Mouse (Mus musculus): Measurements from ENCODE around the gene Rspry1. TPM values are rescaled to one million over a fixed set of nuclear protein-coding genes. Genes with fewer than 3 reads are reported as not detected.

Gene Rspry1
- polyA plus RNA-seq, 1 experiment from 2014 or later, result 11.1 TPM

DNA sequence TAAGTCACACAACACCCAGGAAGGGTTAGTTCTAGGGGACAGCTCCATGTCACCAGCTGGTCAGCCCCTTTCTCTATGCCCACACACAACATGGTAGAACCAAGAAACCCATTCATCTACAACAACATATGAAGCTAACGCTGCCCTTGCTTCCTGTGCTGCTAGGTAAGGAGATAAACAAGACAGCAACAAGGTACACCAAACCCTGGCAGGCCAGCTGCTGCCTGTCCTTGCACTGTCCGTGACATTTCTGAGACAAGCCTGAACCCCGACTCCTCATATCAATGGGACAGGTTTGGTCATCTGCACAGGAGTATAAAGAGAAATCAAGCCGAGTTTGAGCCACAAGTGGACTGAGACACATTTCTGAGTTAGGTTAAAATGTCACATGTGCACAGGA is 26.6 kb upstream of the Rspry1 start:
- no peaks in the 10 kb centered on the region for H3K27me3 ChIP-seq (ENCODE audit: insufficient read depth, low read length)
- DNase-seq (no peak), ATAC-seq (no peak)
- H3K36me3 ChIP-seq (replicated peaks; ENCODE audit: insufficient read depth, low read length), result peaks cover 53% of the 10 kb centered on the region
- no peak for TF ChIP-seq CTCF (IDR thresholded peaks at IDR 0.05; ENCODE audit: low read depth)
- no peak for TF ChIP-seq EP300 (IDR thresholded peaks at IDR 0.05; ENCODE audit: low read depth)
- H3K9ac ChIP-seq (replicated peaks), result no peak overlapping the region
- H3K4me3 ChIP-seq (ENCODE audit: low read depth, low read length), result no peak overlapping the region
- H3K27ac ChIP-seq (ENCODE audit: low read depth), result no peak overlapping the region
- no peaks in the 10 kb centered on the region for H3K4me1 ChIP-seq (ENCODE audit: insufficient read depth)
- 88% methylated on average over 4 of the region's 4 CpGs for WGBS (ENCODE audit: insufficient replicate concordance)
- H3K4me2 ChIP-seq (ENCODE audit: low read depth, low read length), result no peak overlapping the region
- no peaks in the 10 kb centered on the region for H3K9me3 ChIP-seq (ENCODE audit: low read length)

DNA sequence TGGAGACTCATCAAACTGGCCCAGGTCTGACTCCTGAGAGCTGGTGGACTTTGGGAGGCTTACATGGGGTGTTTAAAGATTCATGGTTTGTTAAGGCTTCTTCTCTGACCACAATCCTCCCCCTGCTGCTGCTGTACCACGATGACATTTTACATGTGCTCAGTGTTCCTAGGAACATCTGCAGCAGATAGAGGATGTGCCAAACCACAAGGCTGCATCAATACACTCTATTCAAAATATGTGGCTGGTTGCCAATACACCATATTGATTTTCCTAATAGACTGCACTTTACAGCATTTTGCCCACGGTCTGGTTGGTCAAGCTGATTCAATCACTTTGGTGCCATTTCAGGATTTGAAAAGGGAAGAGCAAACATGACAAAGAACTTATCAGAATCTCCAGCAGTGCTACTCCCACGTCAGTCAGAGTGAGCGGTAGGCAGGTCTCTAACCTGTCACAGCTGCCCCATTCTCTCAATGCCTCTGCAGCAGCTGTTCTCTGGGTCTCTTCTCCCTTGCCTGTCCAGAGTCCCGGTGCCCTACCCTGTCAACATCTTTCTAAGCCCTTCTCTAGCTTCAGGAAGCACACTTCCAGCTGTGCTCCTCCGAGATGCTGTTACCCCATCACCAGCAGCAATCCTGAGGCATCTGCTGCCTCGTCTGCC is 19.8 kb upstream of the Rspry1 start:
- Histone ChIP-seq H3K4me1 (ENCODE audit: insufficient read depth) (no peaks in the 10 kb centered on the region), H3K27me3 (ENCODE audit: insufficient read depth, low read length) (no peaks in the 10 kb centered on the region), H3K4me2 (ENCODE audit: low read depth, low read length) (no peak overlapping the region), H3K4me3 (ENCODE audit: low read depth, low read length) (no peak overlapping the region), H3K27ac (ENCODE audit: low read depth) (no peak overlapping the region), H3K9me3 (ENCODE audit: low read length) (no peaks in the 10 kb centered on the region), H3K9ac (replicated peaks) (no peak overlapping the region), H3K36me3 (replicated peaks; ENCODE audit: insufficient read depth, low read length) (peaks cover 80% of the 10 kb centered on the region)
- TF ChIP-seq CTCF (IDR thresholded peaks at IDR 0.05; ENCODE audit: low read depth), result no peak
- no peak for TF ChIP-seq EP300 (IDR thresholded peaks at IDR 0.05; ENCODE audit: low read depth)
- DNase-seq (no peak), ATAC-seq (peak; percentile 35; the same call in 1 of the 2 replicates)
- WGBS (ENCODE audit: insufficient replicate concordance), result 65% methylated on average over 7 of the region's 7 CpGs

DNA sequence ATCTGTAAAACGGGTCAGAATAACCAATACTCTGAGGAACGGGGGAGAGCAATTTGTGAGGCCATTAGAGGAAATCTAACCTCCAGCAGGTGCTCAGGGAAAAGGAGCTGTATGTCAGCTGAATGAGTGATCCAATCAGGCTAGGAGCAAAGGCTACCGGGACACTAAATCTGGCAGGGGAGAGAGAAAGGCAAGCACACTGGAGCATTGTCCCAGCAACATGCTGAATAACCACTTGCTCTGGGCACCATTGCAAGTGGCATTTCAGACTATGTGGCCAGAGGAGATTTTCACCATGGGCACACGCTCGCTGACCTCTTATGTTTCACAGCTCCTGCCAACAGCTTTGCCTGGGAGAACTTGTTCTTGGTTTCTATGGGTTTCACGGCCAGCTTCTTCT is 19.2 kb upstream of the Rspry1 start:
- TF ChIP-seq CTCF (IDR thresholded peaks at IDR 0.05; ENCODE audit: low read depth) (no peak), EP300 (IDR thresholded peaks at IDR 0.05; ENCODE audit: low read depth) (no peak)
- DNase-seq (no peak), ATAC-seq (no peak)
- WGBS (ENCODE audit: insufficient replicate concordance), result 84% methylated on average over 6 of the region's 6 CpGs
- Histone ChIP-seq H3K4me3 (ENCODE audit: low read depth, low read length) (no peak overlapping the region), H3K9ac (replicated peaks) (no peak overlapping the region), H3K4me1 (ENCODE audit: insufficient read depth) (no peaks in the 10 kb centered on the region), H3K27me3 (ENCODE audit: insufficient read depth, low read length) (no peaks in the 10 kb centered on the region), H3K36me3 (replicated peaks; ENCODE audit: insufficient read depth, low read length) (peaks cover 81% of the 10 kb centered on the region), H3K4me2 (ENCODE audit: low read depth, low read length) (no peak overlapping the region), H3K9me3 (ENCODE audit: low read length) (no peaks in the 10 kb centered on the region), H3K27ac (ENCODE audit: low read depth) (no peak overlapping the region)

DNA sequence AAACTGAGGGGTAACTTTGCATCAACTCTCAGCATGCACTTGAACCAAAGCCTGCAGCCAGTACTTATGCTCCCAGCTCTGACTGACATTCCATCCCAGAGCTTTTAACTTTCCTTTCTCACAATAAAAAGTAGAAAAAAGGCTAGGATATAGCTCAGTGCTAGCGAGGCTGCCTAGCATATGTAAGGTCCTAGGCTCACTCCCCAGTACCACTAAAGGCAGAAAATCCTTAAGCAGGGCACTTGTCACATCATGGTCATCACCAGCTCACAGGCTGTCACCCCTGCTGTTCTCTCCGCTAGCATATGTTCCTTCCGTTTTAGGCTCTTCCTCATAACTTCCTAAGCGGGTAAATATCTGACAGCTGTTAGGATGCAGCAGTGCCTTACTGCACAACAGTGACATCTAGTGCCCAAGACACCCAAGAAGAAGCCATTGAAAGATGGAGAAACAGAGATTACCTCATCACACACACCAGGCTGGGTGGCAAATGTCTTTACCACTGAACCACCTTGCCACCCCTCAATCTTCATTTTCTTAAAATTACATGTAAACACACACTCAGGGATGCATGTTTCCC is 17.4 kb upstream of the Rspry1 start:
- Histone ChIP-seq H3K36me3 (replicated peaks; ENCODE audit: insufficient read depth, low read length) (peaks cover 86% of the 10 kb centered on the region), H3K27ac (ENCODE audit: low read depth) (no peak overlapping the region), H3K27me3 (ENCODE audit: insufficient read depth, low read length) (no peaks in the 10 kb centered on the region), H3K9ac (replicated peaks) (no peak overlapping the region), H3K9me3 (ENCODE audit: low read length) (no peaks in the 10 kb centered on the region), H3K4me2 (ENCODE audit: low read depth, low read length) (no peak overlapping the region), H3K4me3 (ENCODE audit: low read depth, low read length) (no peak overlapping the region), H3K4me1 (ENCODE audit: insufficient read depth) (no peaks in the 10 kb centered on the region)
- ATAC-seq (peak; percentile 31; the same call in 1 of the 2 replicates), DNase-seq (peak; percentile 40)
- TF ChIP-seq EP300 (IDR thresholded peaks at IDR 0.05; ENCODE audit: low read depth), result no peak
- peak; percentile 83 for TF ChIP-seq CTCF (IDR thresholded peaks at IDR 0.05; ENCODE audit: low read depth)
- 51% methylated on average over 4 of the region's 4 CpGs for whole genome bisulfite sequencing (ENCODE audit: insufficient replicate concordance)

DNA sequence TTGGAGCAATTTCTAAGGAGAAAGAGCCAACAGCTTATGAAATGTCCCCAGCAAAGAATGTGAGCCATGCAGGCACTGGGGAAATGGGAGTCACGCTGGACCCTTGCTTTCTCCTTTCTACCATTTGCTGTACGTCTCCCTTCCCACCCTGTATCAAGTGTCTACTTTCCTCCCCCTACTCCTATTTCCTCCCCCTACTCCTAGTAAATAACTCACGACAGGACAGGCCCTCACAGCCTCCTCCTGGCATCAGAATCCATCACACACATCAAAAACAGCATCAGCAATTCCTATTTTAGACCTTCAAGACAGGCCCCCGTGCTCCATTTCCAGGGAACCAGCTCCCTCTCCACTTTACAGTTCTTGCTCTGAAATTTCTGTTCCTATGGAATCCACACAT is 10.0 kb upstream of the Rspry1 start:
- WGBS (ENCODE audit: insufficient replicate concordance), result 76% methylated on average over 4 of the region's 4 CpGs
- no peak overlapping the region for H3K4me2 ChIP-seq (ENCODE audit: low read depth, low read length)
- no peaks in the 10 kb centered on the region for H3K27me3 ChIP-seq (ENCODE audit: insufficient read depth, low read length)
- no peaks in the 10 kb centered on the region for H3K9me3 ChIP-seq (ENCODE audit: low read length)
- no peaks in the 10 kb centered on the region for H3K4me1 ChIP-seq (ENCODE audit: insufficient read depth)
- no peak for DNase-seq
- TF ChIP-seq CTCF (IDR thresholded peaks at IDR 0.05; ENCODE audit: low read depth), result no peak
- TF ChIP-seq EP300 (IDR thresholded peaks at IDR 0.05; ENCODE audit: low read depth), result no peak
- H3K36me3 ChIP-seq (replicated peaks; ENCODE audit: insufficient read depth, low read length), result peaks cover 31% of the 10 kb centered on the region
- H3K9ac ChIP-seq (replicated peaks), result no peak overlapping the region
- no peak overlapping the region for H3K27ac ChIP-seq (ENCODE audit: low read depth)
- no peak for ATAC-seq
- H3K4me3 ChIP-seq (ENCODE audit: low read depth, low read length), result no peak overlapping the region

DNA sequence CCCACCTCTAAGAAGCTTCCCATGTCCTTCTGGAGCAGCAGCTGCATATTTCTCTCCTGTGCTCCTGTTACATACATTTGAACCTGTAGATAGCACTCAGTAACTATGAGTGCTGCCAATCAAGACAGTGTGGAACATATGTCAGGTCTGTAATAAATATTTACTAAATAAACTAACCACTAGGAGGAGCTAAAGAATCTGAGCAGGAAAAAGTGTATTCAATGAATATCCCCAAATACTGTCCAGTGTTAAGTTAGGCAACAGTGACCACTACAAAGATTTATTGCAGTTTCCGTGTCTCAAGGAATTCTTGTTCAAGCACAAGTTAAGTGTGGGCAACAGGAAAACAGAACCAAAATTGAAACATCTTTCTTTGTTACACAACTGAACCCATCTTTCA is 7.5 kb upstream of the Rspry1 start:
- Histone ChIP-seq H3K4me2 (ENCODE audit: low read depth, low read length) (no peak overlapping the region), H3K4me1 (ENCODE audit: insufficient read depth) (no peaks in the 10 kb centered on the region), H3K9me3 (ENCODE audit: low read length) (no peaks in the 10 kb centered on the region), H3K27ac (ENCODE audit: low read depth) (no peak overlapping the region), H3K9ac (replicated peaks) (no peak overlapping the region), H3K4me3 (ENCODE audit: low read depth, low read length) (no peak overlapping the region), H3K36me3 (replicated peaks; ENCODE audit: insufficient read depth, low read length) (peaks cover 5% of the 10 kb centered on the region), H3K27me3 (ENCODE audit: insufficient read depth, low read length) (no peaks in the 10 kb centered on the region)
- 59% methylated on average over 1 of the region's 1 CpGs for WGBS (ENCODE audit: insufficient replicate concordance)
- ATAC-seq (no peak), DNase-seq (no peak)
- TF ChIP-seq EP300 (IDR thresholded peaks at IDR 0.05; ENCODE audit: low read depth) (no peak), CTCF (IDR thresholded peaks at IDR 0.05; ENCODE audit: low read depth) (peak; percentile 60)

Measured in liver, postnatal 0 days (tissue).